Mouse (Mus musculus) hindbrain, embryonic 10.5 days (tissue): ENCODE measurements at regions not wholly inside any gene's neighbourhood (a gene's known extent, or its start where the extent isn't known, plus 50 kb on each side); places are given as distances from the start of the nearest gene placed in this dataset.

Source experiments
- DNase-seq: peaks from one replicate; pipeline ENCODE4 v3.0.0-alpha.2; 2017; ENCODE audit warnings: low spot score
- H3K27ac ChIP-seq: fragments of 300-500 bp; sonication (generic); 2 replicates; pipeline ENCODE4 v1.5.1; 2016; ENCODE audit warnings: mild to moderate bottlenecking, moderate library complexity
- H3K27me3 ChIP-seq: fragments of 300-500 bp; sonication (generic); 2 replicates; pipeline ENCODE4 v1.6.1; 2016; ENCODE audit warnings: mild to moderate bottlenecking; ENCODE audit not compliant: poor library complexity, insufficient read depth, severe bottlenecking
- H3K36me3 ChIP-seq: fragments of 300-500 bp; sonication (generic); 2 replicates; pipeline ENCODE4 v1.6.1; 2016; ENCODE audit warnings: mild to moderate bottlenecking, moderate library complexity
- H3K4me1 ChIP-seq: fragments of 300-500 bp; sonication (generic); replicated peaks from 2 replicates; pipeline ENCODE4 v1.6.1; 2016; ENCODE audit warnings: mild to moderate bottlenecking
- H3K4me3 ChIP-seq: fragments of 300-500 bp; sonication (generic); 2 replicates; pipeline ENCODE4 v1.5.1; 2016; ENCODE audit warnings: mild to moderate bottlenecking, moderate library complexity
- H3K9me3 ChIP-seq: fragments of 300-500 bp; sonication (generic); 2 replicates; pipeline ENCODE4 v1.6.1; 2016; ENCODE audit warnings: mild to moderate bottlenecking, moderate library complexity
- WGBS: fragments of 180-500 bp; shearing (Covaris S2); methylation state at CpG from one replicate; pipeline ENCODE4 v1.1.7; 2016; 5-methylcytosine and 5-hydroxymethylcytosine counted together

DNA sequence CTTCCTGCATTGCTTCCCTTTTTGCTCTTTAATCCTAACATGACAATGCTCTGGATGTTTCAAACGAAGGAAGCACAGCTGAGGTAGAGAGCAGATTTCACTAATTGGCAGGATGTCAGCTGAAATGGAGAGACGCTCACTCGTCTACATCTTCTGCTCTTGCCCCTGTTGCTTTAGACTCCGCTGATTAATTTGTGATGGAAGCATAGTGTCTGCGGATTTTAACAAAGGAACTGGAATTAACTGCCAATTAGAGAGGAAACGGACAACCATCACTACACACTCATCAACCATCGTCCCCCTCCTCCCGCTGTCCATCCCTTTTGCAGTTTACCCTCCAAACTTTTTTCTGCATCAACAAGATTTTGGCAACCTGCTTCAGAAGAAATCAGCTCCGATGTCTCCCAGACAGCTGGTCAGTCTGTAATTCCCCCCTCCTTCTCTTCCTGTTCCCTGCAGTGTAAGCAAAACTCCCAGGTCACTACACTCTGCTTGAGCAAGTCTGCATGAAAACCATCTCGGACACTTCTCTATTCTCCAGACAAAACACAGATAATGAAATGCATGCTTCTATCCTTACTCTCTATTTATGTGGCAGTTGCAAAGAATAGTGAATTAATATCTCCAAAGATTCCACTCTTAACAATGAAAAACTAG is 2905.6 kb upstream of the 5930422O12Rik start:
- peaks cover 8% of the 10 kb centered on the region for H3K4me1 ChIP-seq
- DNase-seq = no peak
- no peak overlapping the region for H3K4me3 ChIP-seq
- H3K27ac ChIP-seq = peak overlapping the region; percentile 29; the same call in 1 of the 2 replicates
- WGBS = 50% methylated on average over 10 of the region's 10 CpGs
- no peaks in the 10 kb centered on the region for H3K9me3 ChIP-seq
- no peaks in the 10 kb centered on the region for H3K27me3 ChIP-seq
- no peaks in the 10 kb centered on the region for H3K36me3 ChIP-seq

- H3K4me3 ChIP-seq = no peak overlapping the region
- WGBS = 35% methylated on average over 3 of the region's 3 CpGs
- DNase-seq = peak; percentile 33
- peaks cover 22% of the 10 kb centered on the region for H3K4me1 ChIP-seq
- no peaks in the 10 kb centered on the region for H3K36me3 ChIP-seq
- H3K9me3 ChIP-seq = no peaks in the 10 kb centered on the region
- no peaks in the 10 kb centered on the region for H3K27me3 ChIP-seq
- H3K27ac ChIP-seq = peak overlapping the region; percentile 57
Observed at GRCm38 (mm10) chr8:30532862-30533500, 2895.5 kb upstream of the 5930422O12Rik start.

GRCm38 (mm10) chr8:30533501-30533870 is 2895.0 kb upstream of the 5930422O12Rik start:
- WGBS = 60% methylated on average over 3 of the region's 3 CpGs
- H3K4me1 ChIP-seq = peaks cover 22% of the 10 kb centered on the region
- no peaks in the 10 kb centered on the region for H3K9me3 ChIP-seq
- no peak overlapping the region for H3K4me3 ChIP-seq
- peak overlapping the region; percentile 50 for H3K27ac ChIP-seq
- DNase-seq = no peak
- no peaks in the 10 kb centered on the region for H3K27me3 ChIP-seq
- no peaks in the 10 kb centered on the region for H3K36me3 ChIP-seq

GRCm38 (mm10) chr8:30535450-30535849 is 2893.1 kb upstream of the 5930422O12Rik start:
- Histone ChIP-seq H3K9me3 (no peaks in the 10 kb centered on the region), H3K27ac (no peak overlapping the region), H3K27me3 (no peaks in the 10 kb centered on the region), H3K36me3 (no peaks in the 10 kb centered on the region), H3K4me3 (no peak overlapping the region), H3K4me1 (peaks cover 22% of the 10 kb centered on the region)
- 79% methylated on average over 3 of the region's 3 CpGs for WGBS
- no peak for DNase-seq

DNA sequence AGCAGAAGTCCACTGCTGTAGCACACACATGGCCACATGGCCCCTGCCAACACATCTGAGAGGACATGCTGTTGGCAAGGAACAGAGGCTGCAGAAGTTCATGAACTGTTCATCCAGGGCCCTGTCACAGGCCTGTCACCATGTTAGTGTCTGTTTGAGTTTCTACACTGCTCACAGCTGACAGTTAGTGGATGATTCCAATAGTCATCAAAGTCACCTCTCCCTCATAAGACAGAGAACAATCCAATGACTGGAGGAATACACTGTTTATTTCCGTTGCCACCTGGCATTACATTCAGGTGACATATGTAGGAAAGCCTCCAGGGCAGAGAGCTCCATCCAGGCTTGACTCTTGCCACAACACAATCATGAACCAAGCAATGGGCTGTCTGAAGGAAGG is 2886.3 kb upstream of the 5930422O12Rik start:
- no peaks in the 10 kb centered on the region for H3K27me3 ChIP-seq
- no peaks in the 10 kb centered on the region for H3K4me1 ChIP-seq
- H3K36me3 ChIP-seq = no peaks in the 10 kb centered on the region
- H3K9me3 ChIP-seq = no peaks in the 10 kb centered on the region
- no peak overlapping the region for H3K27ac ChIP-seq
- 84% methylated on average over 1 of the region's 1 CpGs for WGBS
- DNase-seq = no peak
- no peak overlapping the region for H3K4me3 ChIP-seq

DNA sequence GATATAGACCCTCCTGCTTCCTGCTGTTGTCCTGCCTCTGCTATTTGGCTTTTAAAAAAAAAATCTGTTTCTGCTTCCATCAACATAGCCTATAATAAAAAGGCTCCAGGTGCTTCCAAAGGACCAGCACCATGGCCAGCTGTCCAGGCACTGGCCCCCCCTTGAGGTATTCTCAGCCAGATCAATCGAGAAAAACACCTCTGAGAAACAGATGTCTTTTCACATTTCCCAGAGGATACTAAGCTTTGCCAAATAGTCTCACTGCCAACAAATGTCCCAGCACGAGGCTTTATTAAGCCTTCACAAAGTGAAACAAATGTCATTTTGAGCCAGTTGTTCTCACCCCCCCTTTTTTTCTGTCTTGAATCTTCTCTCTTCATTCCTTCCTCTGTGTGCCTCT is 2880.7 kb upstream of the 5930422O12Rik start:
- no peak overlapping the region for H3K4me3 ChIP-seq
- no peak overlapping the region for H3K27ac ChIP-seq
- no peaks in the 10 kb centered on the region for H3K4me1 ChIP-seq
- H3K9me3 ChIP-seq = no peaks in the 10 kb centered on the region
- H3K36me3 ChIP-seq = no peaks in the 10 kb centered on the region
- no peaks in the 10 kb centered on the region for H3K27me3 ChIP-seq
- WGBS = 31% methylated on average over 2 of the region's 2 CpGs
- DNase-seq = no peak

DNA sequence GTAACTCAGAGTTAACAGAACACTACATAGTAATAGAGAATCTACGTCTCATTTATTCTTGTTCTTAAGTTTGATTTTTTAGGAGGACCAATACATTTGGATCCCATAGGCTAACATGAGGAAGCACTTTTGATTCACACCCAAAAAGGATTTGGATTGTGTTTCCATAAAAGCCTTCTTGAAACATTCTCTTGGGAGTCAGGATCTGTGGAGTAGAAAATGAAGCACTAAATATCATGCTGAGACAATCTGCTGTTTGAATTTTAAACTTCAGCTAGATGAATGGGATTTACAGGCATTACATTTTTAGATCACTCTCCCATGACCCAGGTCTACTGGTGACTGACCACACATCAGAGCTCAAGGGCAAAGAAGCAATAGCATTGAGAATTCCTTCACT is 2877.5 kb upstream of the 5930422O12Rik start:
- Histone ChIP-seq H3K4me3 (no peak overlapping the region), H3K27me3 (no peaks in the 10 kb centered on the region), H3K27ac (no peak overlapping the region), H3K36me3 (no peaks in the 10 kb centered on the region), H3K4me1 (0 out of 2 replicates have a peak, but pooled peaks cover 6% of the 10 kb centered on the region), H3K9me3 (no peaks in the 10 kb centered on the region)
- no peak for DNase-seq
- WGBS = 87% methylated on average over 1 of the region's 1 CpGs

- no peak for DNase-seq
- Histone ChIP-seq H3K36me3 (no peaks in the 10 kb centered on the region), H3K4me1 (0 out of 2 replicates have a peak, but pooled peaks cover 6% of the 10 kb centered on the region), H3K4me3 (no peak overlapping the region), H3K27ac (no peak overlapping the region), H3K27me3 (no peaks in the 10 kb centered on the region), H3K9me3 (no peaks in the 10 kb centered on the region)
Observed at GRCm38 (mm10) chr8:30557429-30557828, 2871.1 kb upstream of the 5930422O12Rik start.

DNA sequence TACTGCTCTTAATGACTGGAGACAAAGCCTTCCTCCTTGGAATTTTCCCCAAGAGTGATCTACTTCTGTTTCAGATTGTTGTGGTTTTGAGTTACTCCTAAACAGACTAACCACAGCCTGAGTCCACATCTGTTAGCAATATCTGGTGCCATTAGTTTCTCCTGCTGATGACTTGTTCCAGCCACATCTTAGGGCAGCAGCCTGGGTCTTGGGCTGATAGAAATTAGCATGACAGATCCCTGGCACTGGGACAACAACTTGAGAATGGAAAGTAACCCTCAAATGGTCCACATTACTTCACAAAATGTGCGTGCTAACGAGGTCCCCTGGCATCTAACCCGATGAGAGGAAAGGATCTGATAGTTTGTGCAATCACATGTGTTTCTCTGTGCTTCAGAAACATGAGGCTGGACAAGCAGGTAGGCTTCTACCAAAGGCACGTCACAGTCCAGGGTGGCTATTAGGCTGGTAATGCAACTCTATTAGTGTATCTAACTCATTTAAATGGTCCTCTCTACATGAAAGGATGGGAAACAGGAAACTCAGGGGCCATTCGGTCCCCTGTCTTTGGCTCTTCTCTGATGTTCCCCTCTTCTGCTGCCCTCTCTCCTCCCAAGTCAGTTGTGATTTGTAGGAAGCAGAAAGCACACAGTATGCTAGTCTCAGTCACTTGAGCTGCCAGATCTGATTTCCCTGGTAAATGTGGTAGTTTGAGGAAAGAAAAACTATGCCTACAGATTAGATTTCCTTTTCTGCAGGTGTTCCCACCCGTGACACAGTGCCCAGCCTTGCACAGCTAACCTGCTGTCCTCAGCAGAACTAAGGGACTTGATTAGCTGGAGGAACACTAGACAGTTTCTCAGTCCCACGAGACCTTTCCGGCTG is 2866.9 kb upstream of the 5930422O12Rik start:
- Histone ChIP-seq H3K27me3 (no peaks in the 10 kb centered on the region), H3K9me3 (no peaks in the 10 kb centered on the region), H3K4me3 (no peak overlapping the region), H3K4me1 (no peaks in the 10 kb centered on the region), H3K36me3 (no peaks in the 10 kb centered on the region), H3K27ac (no peak overlapping the region)
- DNase-seq = no peak
- 82% methylated on average over 8 of the region's 8 CpGs for WGBS

DNA sequence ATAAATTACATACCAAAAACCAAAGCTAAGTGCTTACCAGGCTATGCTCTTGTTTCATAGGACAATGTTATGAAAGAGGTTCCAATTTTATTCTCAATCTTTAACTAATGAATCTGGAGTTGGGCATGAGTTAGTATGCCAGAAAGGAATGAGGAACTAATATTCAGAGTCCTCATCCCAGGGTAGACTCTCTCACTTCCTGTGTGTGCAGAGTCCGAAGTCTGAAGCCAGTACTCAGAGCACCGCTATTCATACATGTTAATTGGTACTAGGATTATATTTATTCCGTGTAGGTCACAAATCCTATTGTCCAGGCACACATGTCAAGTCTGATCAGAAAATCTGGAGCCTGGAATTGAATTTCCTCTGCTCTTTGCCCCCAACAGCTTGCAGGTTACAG is 2858.7 kb upstream of the 5930422O12Rik start:
- Histone ChIP-seq H3K27me3 (no peaks in the 10 kb centered on the region), H3K4me3 (no peak overlapping the region), H3K27ac (no peak overlapping the region), H3K9me3 (no peaks in the 10 kb centered on the region), H3K36me3 (no peaks in the 10 kb centered on the region), H3K4me1 (peaks cover 6% of the 10 kb centered on the region)
- DNase-seq = no peak
- WGBS = 82% methylated on average over 3 of the region's 3 CpGs

GRCm38 (mm10) chr8:30570547-30570946 is 2858.0 kb upstream of the 5930422O12Rik start:
- Histone ChIP-seq H3K36me3 (no peaks in the 10 kb centered on the region), H3K27me3 (no peaks in the 10 kb centered on the region), H3K4me3 (no peak overlapping the region), H3K27ac (peak overlapping the region; percentile 56), H3K9me3 (no peaks in the 10 kb centered on the region), H3K4me1 (peaks cover 6% of the 10 kb centered on the region)
- 47% methylated on average over 5 of the region's 5 CpGs for WGBS
- no peak for DNase-seq

DNA sequence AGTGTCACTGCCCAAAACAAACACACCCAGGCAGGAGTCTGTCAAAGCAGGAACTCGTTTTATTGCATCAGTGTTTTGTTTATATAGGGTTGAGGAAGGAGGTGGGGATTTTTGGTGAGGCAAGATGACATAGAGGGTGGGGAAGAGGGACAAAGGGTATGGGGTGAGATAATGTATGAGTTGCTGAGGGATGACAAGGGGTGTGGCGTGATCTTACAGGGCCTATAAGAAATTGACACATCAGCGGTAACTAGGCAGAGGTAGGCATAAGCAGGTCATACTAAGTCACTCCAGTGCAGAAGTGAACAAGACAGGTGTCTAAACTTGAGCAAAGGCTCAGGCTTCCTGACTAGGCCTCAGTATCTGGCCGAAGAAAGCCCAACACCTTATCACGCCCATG is 2841.0 kb upstream of the 5930422O12Rik start:
- no peaks in the 10 kb centered on the region for H3K9me3 ChIP-seq
- no peaks in the 10 kb centered on the region for H3K36me3 ChIP-seq
- H3K4me3 ChIP-seq = no peak overlapping the region
- H3K4me1 ChIP-seq = no peaks in the 10 kb centered on the region
- 82% methylated on average over 5 of the region's 5 CpGs for WGBS
- no peaks in the 10 kb centered on the region for H3K27me3 ChIP-seq
- no peak for DNase-seq
- no peak overlapping the region for H3K27ac ChIP-seq

- H3K36me3 ChIP-seq = no peaks in the 10 kb centered on the region
Observed at GRCm38 (mm10) chr8:30602421-30602820, 2826.1 kb upstream of the 5930422O12Rik start.

More at GRCm38 (mm10) chr8:30602421-30602820, 2826.1 kb upstream of the 5930422O12Rik start:
- no peak overlapping the region for H3K4me3 ChIP-seq
- peak; percentile 10 for DNase-seq
- WGBS = no CpG with 5 or more reads among the region's 1 CpGs
- H3K27me3 ChIP-seq = no peaks in the 10 kb centered on the region
- H3K9me3 ChIP-seq = no peaks in the 10 kb centered on the region
- no peak overlapping the region for H3K27ac ChIP-seq
- no peaks in the 10 kb centered on the region for H3K4me1 ChIP-seq
